Mouse (Mus musculus) small intestine, adult 2 months (tissue): ENCODE measurements at regions not wholly inside any gene's neighbourhood (a gene's known extent, or its start where the extent isn't known, plus 50 kb on each side); places are given as distances from the start of the nearest gene placed in this dataset.

Experiments used
- CTCF ChIP-seq: fragments of 200-500 bp; IDR thresholded peaks from 2 replicates; pipeline ENCODE4 v1.5.1; 2012; ENCODE audit warnings: low read depth, mild to moderate bottlenecking, control low read depth, inconsistent platforms, low read length, moderate library complexity, mixed read lengths; ENCODE audit not compliant: insufficient replicate concordance, insufficient read length; ENCODE audit errors: extremely low read depth
- POLR2A ChIP-seq: fragments of 200-500 bp; IDR thresholded peaks from 2 replicates; pipeline ENCODE4 v1.6.1; 2012; ENCODE audit warnings: low read depth, mild to moderate bottlenecking, control low read depth, inconsistent platforms, low read length, moderate library complexity

DNA sequence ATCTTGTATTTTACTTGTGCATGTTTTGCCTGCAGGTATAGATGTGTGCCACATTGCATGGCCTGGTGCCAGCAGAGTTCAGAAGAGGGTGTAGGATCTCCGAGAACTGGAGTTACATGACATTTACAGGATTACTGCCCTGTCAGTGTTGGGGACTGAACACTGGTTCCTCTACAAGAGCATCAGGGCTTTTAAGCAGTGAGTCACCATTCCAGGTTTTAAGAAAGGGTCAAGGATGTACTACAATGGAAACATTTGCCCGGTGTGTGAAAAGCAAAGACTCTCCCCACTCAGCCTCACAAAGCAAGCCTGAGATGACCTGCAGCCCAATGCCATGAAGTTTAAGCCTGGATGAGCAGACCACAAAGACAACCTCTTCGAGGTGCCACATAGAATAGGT lies 137.0 kb downstream of the Srek1 start:
- TF ChIP-seq POLR2A (no peak), CTCF (no peak)
